Mouse (Mus musculus) cerebellum, adult (tissue): ENCODE results near the gene Ankrd44.

Experiments used
- ATAC-seq: cut with Nextera tagmentation; 2 replicates; pipeline ENCODE4 v1.9.2; 2017; ENCODE audit warnings: mild to moderate bottlenecking, moderate library complexity, mixed read lengths; ENCODE audit not compliant: insufficient number of reproducible peaks, low FRiP score, low TSS enrichment

Ankrd44 gene

GRCm38 (mm10) chr1:54777104-54777503 is 149.1 kb downstream of the Ankrd44 start:
- ATAC-seq = no peak

GRCm38 (mm10) chr1:54776116-54776515 is 150.1 kb downstream of the Ankrd44 start:
- ATAC-seq = no peak

- ATAC-seq = peak; percentile 33; the same call in 1 of the 2 replicates
Measured at GRCm38 (mm10) chr1:54772843-54773242, 153.3 kb downstream of the Ankrd44 start.

- ATAC-seq = no peak
Measured at GRCm38 (mm10) chr1:54771471-54771870, 154.7 kb downstream of the Ankrd44 start.

- ATAC-seq = no peak
Measured at GRCm38 (mm10) chr1:54767221-54767620, 159.0 kb downstream of the Ankrd44 start.

GRCm38 (mm10) chr1:54765632-54766238 is 160.5 kb downstream of the Ankrd44 start:
- no peak for ATAC-seq

- no peak for ATAC-seq
Measured at GRCm38 (mm10) chr1:54762216-54762807, 163.9 kb downstream of the Ankrd44 start.

GRCm38 (mm10) chr1:54759841-54760240 is 166.3 kb downstream of the Ankrd44 start:
- no peak for ATAC-seq

- ATAC-seq = no peak
Measured at GRCm38 (mm10) chr1:54757291-54757690, 168.9 kb downstream of the Ankrd44 start.

- no peak; the same call in 1 of the 2 replicates for ATAC-seq
Measured at GRCm38 (mm10) chr1:54755690-54756365, 170.4 kb downstream of the Ankrd44 start.

GRCm38 (mm10) chr1:54749961-54750360 is 176.2 kb downstream of the Ankrd44 start:
- no peak for ATAC-seq

- no peak for ATAC-seq
Measured at GRCm38 (mm10) chr1:54749516-54749915, 176.7 kb downstream of the Ankrd44 start.

- no peak for ATAC-seq
Measured at GRCm38 (mm10) chr1:54747785-54748420, 178.3 kb downstream of the Ankrd44 start.

- no peak for ATAC-seq
Measured at GRCm38 (mm10) chr1:54745666-54746065, 180.5 kb downstream of the Ankrd44 start.

- no peak for ATAC-seq
Measured at GRCm38 (mm10) chr1:54744171-54744570, 182.0 kb downstream of the Ankrd44 start.

GRCm38 (mm10) chr1:54743072-54743471 is 183.1 kb downstream of the Ankrd44 start:
- ATAC-seq = 0 out of 2 replicates have a peak, but pooled peaks have one; percentile 42

GRCm38 (mm10) chr1:54740936-54741335 is 185.3 kb downstream of the Ankrd44 start:
- ATAC-seq = no peak

GRCm38 (mm10) chr1:54737472-54737871 is 188.7 kb downstream of the Ankrd44 start:
- no peak for ATAC-seq

- no peak for ATAC-seq
Measured at GRCm38 (mm10) chr1:54734917-54735664, 191.1 kb downstream of the Ankrd44 start.

GRCm38 (mm10) chr1:54729316-54729715 is 196.9 kb downstream of the Ankrd44 start:
- no peak for ATAC-seq
